Mouse (Mus musculus) heart, postnatal 4 days (tissue): ENCODE results near the gene Rasa3. TPM values are rescaled to one million over a fixed set of nuclear protein-coding genes. Genes with fewer than 3 reads are reported as not detected.

ENCODE experiments used
- DNase-seq: peaks from one replicate; pipeline ENCODE4 v3.0.0; 2021
- total RNA-seq, 2 experiments: library from RNA; stranded (reverse); gene quantifications; 2 replicates each; pipeline ENCODE4 v1.2.3; 2021

Gene Rasa3
- total RNA-seq, 2 experiments from 2014 or later, result 27.4 to 31.1 TPM

DNA sequence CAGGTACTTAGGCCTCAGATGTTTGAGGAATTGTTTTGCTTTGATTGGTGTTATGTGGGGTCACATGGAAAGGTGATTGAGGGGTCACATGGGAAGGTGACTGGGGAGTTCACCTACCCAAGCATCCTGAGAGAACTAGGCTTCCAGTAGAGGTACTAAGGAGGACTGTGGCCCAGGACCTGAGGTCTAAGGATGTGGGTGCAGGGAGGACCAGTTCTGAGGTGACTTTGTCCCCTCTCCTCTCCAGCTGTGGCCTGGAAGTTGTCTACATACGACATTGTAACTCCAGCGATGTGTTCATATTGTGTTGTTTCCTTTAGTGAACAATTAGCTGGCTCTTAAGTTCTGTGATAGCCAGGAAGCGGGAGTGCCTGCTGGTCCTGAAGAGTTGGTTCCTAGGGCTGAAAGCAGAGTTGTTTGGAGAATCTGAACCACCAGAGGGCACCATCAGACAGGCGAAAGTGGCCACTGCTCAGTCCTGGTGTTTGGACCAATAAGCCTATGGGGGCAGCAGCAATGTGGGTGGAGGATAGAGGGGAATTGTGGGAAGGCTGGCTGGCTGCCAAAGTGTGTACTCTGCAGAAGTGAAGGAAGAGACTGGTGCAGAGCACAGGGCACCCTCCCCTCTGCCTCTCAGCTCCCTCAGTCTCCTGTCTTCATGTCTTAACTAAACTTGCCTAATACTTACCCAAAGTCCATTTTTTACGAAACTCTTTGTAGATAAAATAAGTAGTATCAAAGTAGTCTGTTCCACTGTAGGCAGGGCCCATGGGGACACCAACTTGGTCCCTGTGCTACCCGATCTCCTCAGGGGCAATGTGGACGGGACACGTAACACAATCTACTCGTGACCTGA, 126.5 kb downstream of the Rasa3 start:
- peak; percentile 95 for DNase-seq

DNA sequence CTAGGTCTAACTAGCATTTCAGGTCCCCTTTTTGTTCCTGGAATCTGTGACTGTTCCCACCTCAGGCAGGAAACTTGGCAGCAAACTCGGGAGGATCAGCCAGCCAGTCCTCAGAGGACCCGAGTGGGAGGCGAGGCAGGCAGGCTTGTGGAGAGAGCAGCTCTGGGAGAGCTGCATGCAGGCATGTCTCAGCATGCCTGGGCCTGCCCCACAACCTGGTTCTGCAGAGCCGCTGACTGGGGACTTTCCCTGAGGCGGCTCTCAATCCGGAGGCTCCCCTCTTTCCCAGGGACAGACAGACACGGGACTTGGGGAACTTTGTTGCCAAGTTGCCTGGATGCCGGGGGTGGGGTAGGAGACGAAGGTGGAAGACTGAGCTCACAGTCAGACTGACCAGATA, 128.6 kb downstream of the Rasa3 start:
- DNase-seq, result peak; percentile 79

DNA sequence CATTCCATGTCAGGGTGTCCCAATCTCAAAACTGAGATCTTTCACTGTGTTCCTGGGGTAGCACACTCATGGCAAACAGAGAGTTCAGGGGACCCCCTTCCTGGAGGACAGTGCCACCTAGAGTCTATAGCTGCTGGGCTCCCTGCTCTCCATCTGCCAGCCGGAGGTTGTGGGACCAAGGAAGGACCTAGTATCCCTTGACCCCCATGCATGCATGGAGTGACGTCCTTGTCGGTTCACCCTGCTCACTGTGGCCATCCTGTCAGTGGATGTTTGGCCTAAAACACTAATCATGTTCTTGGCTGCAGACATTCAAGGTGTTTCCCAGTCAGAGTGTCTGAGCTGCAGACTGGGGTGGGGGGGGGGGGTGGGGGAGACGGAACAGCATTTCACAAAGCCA, 129.2 kb downstream of the Rasa3 start:
- peak; percentile 73 for DNase-seq

DNA sequence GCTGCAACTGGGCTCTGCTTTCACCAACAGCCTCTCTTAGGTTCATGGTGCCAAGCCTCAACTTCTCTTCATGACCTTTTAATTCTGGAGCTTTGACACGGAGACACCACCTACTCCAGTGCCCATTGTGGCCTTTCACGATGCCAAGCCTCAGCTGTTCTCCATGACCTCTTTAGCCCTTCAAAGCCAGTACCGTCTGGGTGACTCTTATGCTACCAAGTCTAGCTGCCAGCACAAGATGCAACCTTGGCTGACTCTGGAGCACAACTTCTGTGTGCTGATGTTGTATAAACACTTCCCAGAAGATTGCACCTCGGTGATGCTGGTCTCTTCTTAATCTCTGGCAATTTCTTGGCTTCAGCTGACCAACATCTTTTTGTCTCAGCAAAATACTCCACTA, 131.0 kb downstream of the Rasa3 start:
- DNase-seq, result no peak

DNA sequence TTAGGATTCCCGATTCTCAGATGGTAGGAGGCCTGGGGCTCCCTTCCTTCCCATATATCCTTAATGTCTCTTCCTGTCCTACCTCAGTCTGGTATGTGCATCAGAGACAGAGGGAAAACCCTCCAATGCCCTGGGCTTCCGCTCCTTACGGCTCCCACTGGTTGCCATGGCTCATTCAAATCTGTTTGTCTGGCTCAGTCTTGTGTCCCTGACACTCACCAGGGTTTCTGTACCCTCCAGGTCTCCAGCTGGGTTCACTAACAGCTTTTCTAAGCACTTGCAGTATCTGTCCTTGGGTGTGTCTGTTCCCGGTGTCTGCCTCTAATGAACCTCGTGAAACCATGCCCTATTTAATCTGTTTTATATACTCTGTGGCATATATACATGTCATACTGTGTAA, 135.9 kb downstream of the Rasa3 start:
- no peak for DNase-seq

DNA sequence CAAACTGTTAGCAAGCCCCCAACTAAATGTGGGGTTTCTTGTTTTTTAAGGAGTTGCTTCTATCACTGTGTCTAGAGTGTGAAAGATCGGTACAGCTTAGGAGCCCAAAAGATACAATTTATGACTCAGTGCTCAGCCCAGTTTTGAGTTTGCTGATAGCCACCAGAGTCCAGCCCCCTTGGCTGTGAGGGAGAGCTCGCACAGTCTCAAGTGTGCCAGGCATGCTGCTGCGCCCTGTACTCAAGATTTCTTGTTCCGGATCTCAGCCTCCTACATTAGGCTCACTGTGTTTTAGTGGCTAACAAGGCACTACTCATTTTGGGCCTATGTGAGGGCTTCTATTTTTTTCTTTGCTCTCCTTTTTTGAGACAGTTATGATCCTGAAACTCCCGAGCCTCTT, 137.3 kb downstream of the Rasa3 start:
- DNase-seq, result no peak

DNA sequence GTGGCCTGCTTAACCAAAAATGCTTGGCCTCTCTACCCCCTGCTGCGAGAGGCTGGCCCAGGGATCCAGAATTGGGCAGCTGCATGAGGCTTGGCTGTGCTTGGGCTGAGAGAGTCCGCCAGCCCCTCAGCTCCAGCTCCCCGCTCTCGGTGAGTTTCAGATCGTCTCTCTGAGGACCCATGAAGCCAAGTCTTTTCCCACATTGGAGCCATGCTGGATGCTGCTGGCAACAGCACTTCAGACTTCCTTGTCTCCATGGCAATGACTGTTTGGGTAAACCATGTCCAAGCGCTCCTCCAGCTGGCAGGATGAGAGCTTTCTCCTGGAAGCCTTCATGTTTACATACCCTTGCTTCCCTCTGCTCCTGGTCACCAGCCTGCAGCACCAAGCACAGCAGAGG, 138.6 kb downstream of the Rasa3 start:
- peak; percentile 65 for DNase-seq

DNA sequence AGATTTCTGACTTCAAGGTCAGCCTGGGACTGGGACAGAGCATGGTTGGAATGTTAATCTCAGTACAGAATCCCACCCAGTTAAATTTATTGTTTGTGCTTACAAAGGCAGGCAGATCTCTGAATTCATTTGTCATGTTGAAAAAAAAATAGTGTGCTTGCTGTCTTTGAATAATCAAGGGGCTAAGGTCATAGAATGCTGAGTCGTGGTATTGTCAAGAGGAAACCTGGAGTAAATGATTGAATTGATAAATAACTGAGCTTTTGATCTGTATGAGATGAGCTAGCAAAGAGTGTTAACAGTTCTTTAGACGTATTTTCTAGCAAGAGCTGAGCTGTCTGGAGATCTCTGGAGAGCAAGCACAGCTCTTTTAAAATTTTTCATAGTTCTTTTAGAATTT, 140.3 kb downstream of the Rasa3 start:
- DNase-seq, result no peak

DNA sequence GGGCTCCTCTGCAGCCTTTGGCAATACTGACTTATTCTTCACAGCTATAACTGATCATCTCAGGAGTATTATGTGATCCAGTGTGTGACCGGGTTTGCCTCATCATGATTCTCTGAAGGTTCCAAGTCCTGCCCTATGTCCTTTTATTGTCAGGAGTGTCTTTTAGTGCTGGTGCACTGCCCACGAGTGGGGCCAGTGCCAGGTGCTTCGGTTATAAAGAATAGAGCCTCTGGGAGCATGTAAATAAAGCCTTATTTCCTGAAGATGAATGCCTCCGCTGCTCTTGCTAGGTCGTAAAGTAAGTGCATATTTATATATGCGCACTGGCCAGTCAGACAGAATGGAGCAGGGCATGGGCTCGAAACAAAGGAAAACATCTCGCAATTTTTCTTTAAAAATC, 144.3 kb downstream of the Rasa3 start:
- DNase-seq, result no peak

DNA sequence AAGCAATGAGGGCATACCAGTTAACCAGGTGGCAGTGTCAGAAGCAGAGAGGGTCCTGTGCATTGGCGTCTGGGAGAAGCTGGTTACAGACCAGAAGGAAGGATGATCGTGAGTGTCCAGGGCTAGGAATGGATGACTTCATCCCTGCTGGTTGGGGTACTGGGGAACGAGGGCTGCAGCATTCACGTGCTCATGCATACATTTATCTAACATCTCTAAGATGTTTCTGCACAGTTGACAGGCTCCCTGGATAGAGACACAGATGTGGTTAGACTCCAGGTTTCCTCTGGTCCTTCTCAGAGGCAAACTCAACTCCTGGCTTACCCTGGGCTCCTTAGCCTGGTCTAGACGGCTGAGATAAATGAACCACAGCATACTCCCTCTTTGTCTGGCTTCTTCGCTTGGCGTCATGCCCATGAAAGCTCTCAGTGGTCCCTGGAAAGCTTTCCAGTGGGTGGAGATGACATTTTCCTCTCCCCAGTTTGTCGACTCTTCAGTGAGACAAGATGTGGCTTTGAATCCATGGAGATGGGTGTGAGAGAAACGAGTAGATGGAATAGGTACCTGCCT, 145.7 kb downstream of the Rasa3 start:
- peak; percentile 53 for DNase-seq

DNA sequence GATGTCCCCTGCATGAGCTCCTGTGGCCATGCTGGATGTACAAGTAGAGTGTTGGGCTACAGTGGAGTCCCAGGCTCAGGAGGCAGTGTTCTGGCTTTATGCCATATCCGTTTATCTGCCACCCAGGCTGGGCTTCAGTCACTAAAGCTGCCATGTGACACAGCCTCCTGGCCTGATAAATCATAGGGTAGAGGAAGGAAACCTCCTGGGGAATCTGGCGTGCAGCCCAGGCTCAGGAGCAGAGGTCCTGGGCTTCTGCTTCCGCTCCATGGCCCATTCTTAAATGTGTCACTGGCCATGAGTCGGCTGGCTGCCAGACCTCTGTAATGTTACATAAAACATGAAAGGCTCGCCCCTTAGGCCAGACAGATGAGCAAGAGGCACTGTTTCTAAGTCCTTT, 146.5 kb downstream of the Rasa3 start:
- peak; percentile 93 for DNase-seq

DNA sequence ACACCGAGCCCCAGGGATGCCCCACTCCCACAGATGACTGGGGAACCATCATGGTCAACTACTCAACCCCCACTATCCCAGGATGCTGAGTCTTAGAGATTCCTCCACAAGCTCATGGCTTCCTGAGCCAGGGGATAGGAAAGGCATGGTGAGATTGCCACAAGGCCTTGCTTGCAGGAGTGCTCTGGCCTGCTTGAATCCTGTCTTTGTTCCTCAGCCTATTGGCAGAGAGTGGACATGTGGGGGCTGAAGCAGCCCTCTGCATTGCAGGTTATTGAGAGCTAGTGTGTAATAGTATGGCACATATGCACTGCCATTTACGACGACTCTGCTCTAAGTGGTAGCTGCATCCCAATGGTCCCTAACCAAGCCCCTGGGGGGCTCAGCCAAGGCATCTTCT, 147.0 kb downstream of the Rasa3 start:
- DNase-seq, result no peak

DNA sequence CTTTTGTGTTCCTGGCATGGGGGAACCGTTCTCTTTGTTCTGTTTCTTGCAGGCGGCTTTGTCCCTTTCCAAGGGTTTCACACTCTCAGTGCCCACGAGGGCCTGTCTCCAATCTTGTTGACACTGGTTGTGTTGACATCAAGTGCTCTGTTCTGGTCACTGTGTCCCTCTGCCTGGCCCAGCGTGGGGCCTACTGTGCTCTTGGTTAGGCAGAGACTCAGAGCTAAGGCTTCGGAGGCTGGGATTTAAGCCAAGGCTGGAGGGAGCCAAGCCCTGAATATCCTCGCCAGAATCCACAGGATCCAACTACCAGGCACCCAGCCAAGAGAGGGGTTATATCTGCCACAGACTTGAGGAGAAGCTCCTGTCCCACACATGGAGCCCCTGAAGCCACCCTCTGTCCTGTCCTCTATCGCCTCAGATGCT, 147.5 kb downstream of the Rasa3 start:
- peak; percentile 92 for DNase-seq

DNA sequence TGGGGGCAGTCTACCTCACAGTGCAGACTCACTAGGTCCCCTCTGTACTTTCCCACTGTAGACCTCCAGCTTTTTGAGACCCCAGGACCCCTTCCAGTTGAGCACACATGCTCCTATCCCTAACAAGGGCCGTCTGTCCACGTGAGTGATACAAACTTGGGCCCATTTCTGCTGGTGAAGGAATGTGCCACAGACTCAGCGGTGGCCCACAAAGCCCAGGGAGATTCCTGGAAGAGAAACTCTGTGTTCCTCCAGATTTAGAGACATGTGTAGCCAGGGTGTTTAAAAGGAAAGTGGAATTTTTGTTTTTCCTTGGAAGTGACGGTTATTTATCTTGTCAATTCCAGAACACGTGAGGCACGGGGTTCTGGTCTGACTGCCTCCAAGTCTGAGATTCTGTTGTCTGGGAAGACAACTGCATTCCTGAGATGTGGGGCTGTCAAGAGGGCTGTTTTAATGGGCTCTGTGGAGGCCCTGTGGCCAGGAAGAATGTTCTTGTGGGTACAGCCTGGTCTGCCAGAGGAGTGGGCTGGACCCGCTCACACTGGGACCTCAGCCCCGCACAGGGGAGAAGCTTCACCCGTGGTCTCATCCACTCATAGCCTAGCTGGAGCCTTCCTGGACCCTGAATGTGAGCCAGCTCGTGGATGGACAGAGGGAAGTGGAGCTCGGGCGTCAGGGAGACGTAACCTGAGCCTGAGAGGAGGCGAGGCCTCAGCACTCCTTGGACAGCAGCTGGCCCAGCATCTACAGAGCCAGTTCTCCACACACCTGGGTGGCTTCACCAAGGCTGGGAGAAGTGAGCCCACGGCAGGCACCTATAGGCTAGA, 148.2 kb downstream of the Rasa3 start:
- DNase-seq, result peak; percentile 33

DNA sequence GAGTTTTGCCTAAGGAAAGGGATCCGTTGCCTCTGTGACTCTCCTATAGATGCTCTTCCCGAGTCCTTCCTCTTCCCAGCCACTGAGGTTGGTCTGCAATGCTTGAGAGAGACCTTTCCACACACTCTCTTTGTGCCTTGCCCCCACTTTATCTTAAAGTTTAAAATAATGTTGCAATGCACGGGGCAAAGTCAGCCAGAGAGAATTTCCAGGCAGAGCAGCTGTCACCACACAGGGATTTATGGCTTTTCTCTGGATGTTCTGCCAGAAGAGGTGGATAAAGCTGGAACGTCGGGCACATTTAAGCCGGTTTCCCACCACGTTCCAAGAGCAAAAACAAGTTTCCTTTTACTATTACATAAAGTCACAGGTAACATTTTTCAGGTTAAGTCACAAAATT, 156.0 kb downstream of the Rasa3 start:
- DNase-seq, result no peak

DNA sequence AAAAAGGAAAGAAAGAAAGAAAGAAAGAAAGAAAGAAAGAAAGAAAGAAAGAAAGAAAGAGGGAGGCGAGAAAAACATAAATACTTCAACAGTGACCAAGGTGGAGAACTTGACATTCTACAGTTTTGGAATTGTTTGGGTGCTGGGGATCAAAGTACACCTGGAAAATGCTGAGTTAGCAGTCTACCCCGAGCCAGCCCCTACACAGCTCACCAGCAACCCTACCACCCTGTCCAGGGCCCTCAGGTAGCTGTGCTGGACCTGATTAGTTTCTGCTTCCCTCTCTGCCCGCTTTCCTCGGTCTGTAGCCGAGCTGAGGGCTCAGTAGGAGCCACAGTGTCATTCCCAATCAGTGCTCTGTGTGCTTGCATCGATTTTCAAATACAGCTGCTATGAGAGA, 157.1 kb downstream of the Rasa3 start:
- DNase-seq, result no peak

DNA sequence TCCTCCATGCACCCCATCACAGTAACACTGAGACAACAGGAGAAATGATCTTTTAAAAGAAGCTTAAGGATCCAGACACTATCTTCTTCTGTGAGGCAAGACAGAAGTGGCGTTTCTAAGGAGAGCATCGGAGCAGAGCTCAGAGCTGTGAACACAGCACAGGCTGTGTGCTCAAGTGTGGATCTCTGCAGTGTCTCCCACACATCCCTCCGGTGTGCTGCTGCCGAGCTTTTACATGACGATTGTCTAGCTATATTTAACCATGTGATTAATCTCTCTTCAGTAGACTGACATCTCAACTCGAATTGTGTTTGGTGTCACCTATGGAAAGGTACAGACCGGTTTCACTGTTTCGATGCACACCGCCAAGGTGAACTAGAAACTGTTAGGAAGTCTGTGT, 157.9 kb downstream of the Rasa3 start:
- no peak for DNase-seq

DNA sequence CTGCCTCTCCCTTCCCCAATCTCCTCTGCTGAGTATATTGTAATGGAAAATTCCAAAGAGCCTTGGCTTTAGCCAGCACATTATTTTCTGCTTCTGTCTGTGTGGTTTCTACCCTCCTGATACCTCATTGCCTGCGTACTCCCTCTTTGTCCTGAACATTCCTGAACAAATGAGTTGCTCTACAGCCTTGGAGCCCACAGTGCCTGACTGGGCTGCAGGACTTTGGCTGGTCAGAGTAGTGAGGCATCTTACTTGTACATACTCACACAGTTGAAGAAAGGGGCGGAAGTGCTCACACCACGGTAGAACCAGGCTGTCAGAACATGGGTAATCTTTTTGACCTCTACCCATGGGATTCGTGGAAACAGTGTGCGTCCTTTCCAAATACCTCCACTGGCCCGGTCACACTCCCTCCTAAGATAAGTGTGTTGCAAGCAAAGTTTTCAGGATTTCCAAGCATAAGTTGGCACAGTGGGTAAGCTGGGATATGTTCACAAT, 160.1 kb downstream of the Rasa3 start:
- DNase-seq, result no peak

Other genes with a start within 250 kb of the Rasa3 start
- 1 to 10 TPM; 9.2 to 9.3 TPM for gene Tmem255b, start 242.4 kb downstream of the Rasa3 start, total RNA-seq
- gene Gas6, start 183.1 kb downstream of the Rasa3 start, total RNA-seq, result 100 to 1,000 TPM; 148 to 153 TPM
- not detected for gene 1700029H14Rik, start 115.1 kb downstream of the Rasa3 start, total RNA-seq
- gene Cfap97d2, start 28.3 kb upstream of the Rasa3 start, total RNA-seq, result not detected
- 10 to 100 TPM; 51.9 to 52.1 TPM for gene Cdc16, start 80.1 kb upstream of the Rasa3 start, total RNA-seq
- 10 to 100 TPM; 15.4 to 16.4 TPM for gene Upf3a, start 108.0 kb upstream of the Rasa3 start, total RNA-seq
- not detected for gene AF366264, start 160.8 kb upstream of the Rasa3 start, total RNA-seq
- 10 to 100 TPM; 11.2 to 12.3 TPM for gene Champ1, start 192.0 kb upstream of the Rasa3 start, total RNA-seq
- 10 to 100 TPM; 18.3 to 22.5 TPM for gene Coprs, start 212.7 kb upstream of the Rasa3 start, total RNA-seq